Mouse (Mus musculus): ENCODE measurements around the gene Cobll1. TPM values are rescaled to one million over a fixed set of nuclear protein-coding genes. Genes with fewer than 3 reads are reported as not detected.
"Not testable (repeated sequence)": the region's sequence is repeated elsewhere in the genome, so short reads cannot be mapped to it uniquely, and the experiment has no call there.

Gene Cobll1
- 19.9 and 21.9 TPM in 2 replicates for polyA plus RNA-seq (2015; fragmentation: Nextera tagmentation; extraction: Ambion mirVana)

- ATAC-seq = peak; percentile 65
- H3K4me1 ChIP-seq (replicated peaks) = 0 out of 2 replicates have a peak, but pooled peaks cover 5% of the 10 kb centered on the region
- peak within 1 kb of the TSS; percentile 98 for H3K27ac ChIP-seq
- H3K36me3 ChIP-seq = no peaks in the 10 kb centered on the region
- H3K27me3 ChIP-seq (replicated peaks) = no peaks in the 10 kb centered on the region
- 1% methylated on average over 37 of the region's 37 CpGs for WGBS
- H3K4me2 ChIP-seq (replicated peaks) = peak within 1 kb of the TSS; percentile 87
- peak within 1 kb of the TSS; percentile 83 for H3K4me3 ChIP-seq (replicated peaks)
- no peaks in the 10 kb centered on the region for H3K9me3 ChIP-seq
- H3K9ac ChIP-seq = peak within 1 kb of the TSS; percentile 85
Observed at GRCm38 (mm10) chr2:65238964-65239570, at the start of gene Cobll1. Cobll1 (minus strand) TSS chr2:65239403.

GRCm38 (mm10) chr2:65288696-65289095 lies 49.5 kb upstream of the Cobll1 start:
- no peaks in the 10 kb centered on the region for H3K36me3 ChIP-seq
- no peaks in the 10 kb centered on the region for H3K27me3 ChIP-seq (replicated peaks)
- no peak overlapping the region for H3K27ac ChIP-seq
- WGBS = 67% methylated on average over 1 of the region's 1 CpGs
- no peak overlapping the region for H3K9ac ChIP-seq
- ATAC-seq = no peak
- no peak overlapping the region for H3K4me3 ChIP-seq (replicated peaks)
- no peak overlapping the region for H3K4me2 ChIP-seq (replicated peaks)
- no peaks in the 10 kb centered on the region for H3K9me3 ChIP-seq
- H3K4me1 ChIP-seq (replicated peaks) = no peaks in the 10 kb centered on the region

- Histone ChIP-seq H3K9ac (no peak overlapping the region), H3K27ac (no peak overlapping the region), H3K4me1 (replicated peaks) (no peaks in the 10 kb centered on the region), H3K4me2 (replicated peaks) (no peak overlapping the region), H3K9me3 (no peaks in the 10 kb centered on the region), H3K27me3 (replicated peaks) (no peaks in the 10 kb centered on the region), H3K36me3 (no peaks in the 10 kb centered on the region), H3K4me3 (replicated peaks) (no peak overlapping the region)
- 55% methylated on average over 3 of the region's 3 CpGs for WGBS
- no peak for ATAC-seq
Observed at GRCm38 (mm10) chr2:65285380-65285779, 46.2 kb upstream of the Cobll1 start.

- WGBS = 86% methylated on average over 6 of the region's 6 CpGs
- ATAC-seq = no peak
Observed at GRCm38 (mm10) chr2:65282979-65283378, 43.8 kb upstream of the Cobll1 start.

GRCm38 (mm10) chr2:65279029-65279690 lies 40.0 kb upstream of the Cobll1 start:
- no peak overlapping the region; the same call in 1 of the 2 replicates for H3K4me2 ChIP-seq (replicated peaks)
- H3K27ac ChIP-seq = no peak overlapping the region

More at GRCm38 (mm10) chr2:65282979-65283378, 43.8 kb upstream of the Cobll1 start:
- H3K36me3 ChIP-seq = no peaks in the 10 kb centered on the region
- no peaks in the 10 kb centered on the region for H3K9me3 ChIP-seq
- no peak overlapping the region for H3K9ac ChIP-seq
- H3K4me2 ChIP-seq (replicated peaks) = no peak overlapping the region
- H3K4me1 ChIP-seq (replicated peaks) = peaks cover 3% of the 10 kb centered on the region; the same call in 1 of the 2 replicates
- H3K4me3 ChIP-seq (replicated peaks) = no peak overlapping the region
- H3K27ac ChIP-seq = no peak overlapping the region
- H3K27me3 ChIP-seq (replicated peaks) = no peaks in the 10 kb centered on the region

GRCm38 (mm10) chr2:65275443-65276061 lies 36.3 kb upstream of the Cobll1 start:
- H3K4me2 ChIP-seq (replicated peaks) = no peak overlapping the region
- H3K27me3 ChIP-seq (replicated peaks) = no peaks in the 10 kb centered on the region
- no peaks in the 10 kb centered on the region for H3K36me3 ChIP-seq
- H3K4me1 ChIP-seq (replicated peaks) = peaks cover 3% of the 10 kb centered on the region; the same call in 1 of the 2 replicates
- ATAC-seq = no peak
- no peak overlapping the region for H3K4me3 ChIP-seq (replicated peaks)
- H3K27ac ChIP-seq = no peak overlapping the region
- WGBS = 87% methylated on average over 6 of the region's 6 CpGs
- no peak overlapping the region for H3K9ac ChIP-seq
- H3K9me3 ChIP-seq = no peaks in the 10 kb centered on the region

More at GRCm38 (mm10) chr2:65279029-65279690, 40.0 kb upstream of the Cobll1 start:
- Histone ChIP-seq H3K4me1 (replicated peaks) (peaks cover 3% of the 10 kb centered on the region; the same call in 1 of the 2 replicates), H3K9ac (no peak overlapping the region), H3K9me3 (no peaks in the 10 kb centered on the region), H3K27me3 (replicated peaks) (no peaks in the 10 kb centered on the region), H3K4me3 (replicated peaks) (no peak overlapping the region), H3K36me3 (no peaks in the 10 kb centered on the region)
- 17% methylated on average over 4 of the region's 4 CpGs for WGBS
- no peak for ATAC-seq

- H3K4me3 ChIP-seq (replicated peaks) = no peak overlapping the region
- 62% methylated on average over 2 of the region's 2 CpGs for WGBS
- no peak overlapping the region for H3K9ac ChIP-seq
- no peaks in the 10 kb centered on the region for H3K36me3 ChIP-seq
- H3K27ac ChIP-seq = no peak overlapping the region
- H3K4me1 ChIP-seq (replicated peaks) = 0 out of 2 replicates have a peak, but pooled peaks cover 1% of the 10 kb centered on the region
- no peaks in the 10 kb centered on the region for H3K9me3 ChIP-seq
- no peaks in the 10 kb centered on the region for H3K27me3 ChIP-seq (replicated peaks)
- ATAC-seq = no peak
- H3K4me2 ChIP-seq (replicated peaks) = no peak overlapping the region
Observed at GRCm38 (mm10) chr2:65273910-65274309, 34.7 kb upstream of the Cobll1 start.

- Histone ChIP-seq H3K27ac (no peak overlapping the region), H3K4me1 (replicated peaks) (no peaks in the 10 kb centered on the region), H3K9me3 (no peaks in the 10 kb centered on the region), H3K4me3 (replicated peaks) (no peak overlapping the region), H3K36me3 (no peaks in the 10 kb centered on the region), H3K4me2 (replicated peaks) (no peak overlapping the region), H3K27me3 (replicated peaks) (no peaks in the 10 kb centered on the region), H3K9ac (no peak overlapping the region)
- no peak for ATAC-seq
- WGBS = 92% methylated on average over 6 of the region's 6 CpGs
Observed at GRCm38 (mm10) chr2:65268731-65269130, 29.5 kb upstream of the Cobll1 start.

GRCm38 (mm10) chr2:65267834-65268233 lies 28.6 kb upstream of the Cobll1 start:
- H3K9me3 ChIP-seq = no peaks in the 10 kb centered on the region
- no peaks in the 10 kb centered on the region for H3K36me3 ChIP-seq
- H3K27me3 ChIP-seq (replicated peaks) = no peaks in the 10 kb centered on the region
- no peak overlapping the region for H3K4me3 ChIP-seq (replicated peaks)
- WGBS = 60% methylated on average over 4 of the region's 4 CpGs
- H3K4me2 ChIP-seq (replicated peaks) = no peak overlapping the region
- H3K9ac ChIP-seq = no peak overlapping the region
- no peak overlapping the region for H3K27ac ChIP-seq
- no peak for ATAC-seq
- H3K4me1 ChIP-seq (replicated peaks) = no peaks in the 10 kb centered on the region

GRCm38 (mm10) chr2:65266576-65267299 lies 27.5 kb upstream of the Cobll1 start:
- Histone ChIP-seq H3K27ac (no peak overlapping the region), H3K4me1 (replicated peaks) (no peaks in the 10 kb centered on the region), H3K36me3 (no peaks in the 10 kb centered on the region), H3K9ac (no peak overlapping the region), H3K27me3 (replicated peaks) (no peaks in the 10 kb centered on the region), H3K4me3 (replicated peaks) (no peak overlapping the region), H3K4me2 (replicated peaks) (no peak overlapping the region), H3K9me3 (no peaks in the 10 kb centered on the region)
- 72% methylated on average over 5 of the region's 5 CpGs for WGBS
- no peak for ATAC-seq

- no peak for ATAC-seq
Observed at GRCm38 (mm10) chr2:65262251-65262650, 23.0 kb upstream of the Cobll1 start.

GRCm38 (mm10) chr2:65260828-65261227 lies 21.6 kb upstream of the Cobll1 start:
- not testable (repeated sequence) for H3K27me3 ChIP-seq (replicated peaks); H3K4me1 ChIP-seq (replicated peaks); ATAC-seq; H3K4me2 ChIP-seq (replicated peaks); H3K36me3 ChIP-seq; H3K9ac ChIP-seq; H3K27ac ChIP-seq; H3K4me3 ChIP-seq (replicated peaks); H3K9me3 ChIP-seq
- WGBS = 51% methylated on average over 6 of the region's 6 CpGs

More at GRCm38 (mm10) chr2:65262251-65262650, 23.0 kb upstream of the Cobll1 start:
- Histone ChIP-seq H3K36me3 (no peaks in the 10 kb centered on the region), H3K4me1 (replicated peaks) (no peaks in the 10 kb centered on the region), H3K9ac (no peak overlapping the region), H3K27me3 (replicated peaks) (no peaks in the 10 kb centered on the region), H3K9me3 (no peaks in the 10 kb centered on the region), H3K4me3 (replicated peaks) (no peak overlapping the region), H3K27ac (no peak overlapping the region), H3K4me2 (replicated peaks) (no peak overlapping the region)
- WGBS = 70% methylated on average over 4 of the region's 4 CpGs
